Mouse (Mus musculus) kidney, adult 8-10 months (tissue): ENCODE measurements at regions not wholly inside any gene's neighbourhood (a gene's known extent, or its start where the extent isn't known, plus 50 kb on each side); places are given as distances from the start of the nearest gene placed in this dataset.

Experiments
- DNase-seq, 2 experiments: peaks; one replicate each; pipeline ENCODE4 v3.0.0; 2022

DNA sequence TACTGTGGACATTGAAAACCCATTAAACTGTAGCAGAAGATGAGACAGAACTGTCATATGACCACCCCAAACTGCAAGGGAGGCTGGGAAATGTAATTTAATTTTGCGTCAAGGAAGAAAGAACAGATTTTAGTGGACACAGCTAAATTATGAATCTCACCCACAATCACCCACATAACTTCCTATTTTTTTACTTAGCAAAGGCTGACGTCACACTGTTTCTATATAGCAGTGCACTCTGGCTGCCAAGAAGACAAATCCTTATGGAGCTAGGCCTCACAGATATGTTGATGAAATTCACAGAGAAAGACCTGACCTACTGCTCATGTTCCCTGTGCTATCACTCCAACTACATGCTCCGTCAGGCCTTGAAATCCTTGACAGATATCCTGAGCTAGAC is 118.5 kb upstream of the Lmo4 start:
- DNase-seq: no peak

GRCm38 (mm10) chr3:144319468-144320205 is 114.6 kb upstream of the Lmo4 start:
- no peak for DNase-seq

DNA sequence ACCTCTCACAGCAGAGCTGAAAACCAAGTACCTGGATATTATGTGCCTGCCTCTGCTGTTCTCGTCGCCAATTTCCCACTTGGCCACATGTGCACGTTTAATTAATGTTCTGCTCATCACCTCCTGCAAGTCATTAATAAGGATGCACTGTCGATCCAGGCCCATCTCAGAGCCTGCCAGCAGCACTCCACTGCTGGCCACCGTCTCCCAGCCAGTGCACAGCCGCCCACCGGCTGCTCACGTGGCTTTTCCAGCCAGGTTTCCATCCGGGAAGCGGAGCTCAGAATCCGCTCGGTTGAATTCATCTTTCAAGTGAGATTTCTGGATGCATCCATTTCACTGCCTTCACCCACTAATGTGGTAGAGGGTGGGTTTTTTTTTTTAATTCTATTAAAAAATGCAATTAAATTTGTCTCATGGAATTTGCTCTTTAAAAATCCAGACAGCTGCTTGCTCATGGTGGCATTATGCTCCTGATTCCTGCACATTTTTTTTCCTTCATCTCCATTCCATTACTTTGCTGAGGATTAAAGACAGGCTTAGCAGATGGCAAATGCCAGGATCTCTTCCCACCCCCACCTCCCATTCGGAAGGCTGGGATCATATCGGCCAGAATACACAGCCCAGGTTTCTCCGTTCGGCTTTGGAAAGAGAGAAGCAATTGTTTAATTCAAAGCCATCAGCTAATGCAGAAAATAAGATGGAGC is 113.9 kb upstream of the Lmo4 start:
- no peak for DNase-seq

- no peak for DNase-seq
These were observed 105.7 kb upstream of the Lmo4 start for GRCm38 (mm10) chr3:144310748-144311147.

DNA sequence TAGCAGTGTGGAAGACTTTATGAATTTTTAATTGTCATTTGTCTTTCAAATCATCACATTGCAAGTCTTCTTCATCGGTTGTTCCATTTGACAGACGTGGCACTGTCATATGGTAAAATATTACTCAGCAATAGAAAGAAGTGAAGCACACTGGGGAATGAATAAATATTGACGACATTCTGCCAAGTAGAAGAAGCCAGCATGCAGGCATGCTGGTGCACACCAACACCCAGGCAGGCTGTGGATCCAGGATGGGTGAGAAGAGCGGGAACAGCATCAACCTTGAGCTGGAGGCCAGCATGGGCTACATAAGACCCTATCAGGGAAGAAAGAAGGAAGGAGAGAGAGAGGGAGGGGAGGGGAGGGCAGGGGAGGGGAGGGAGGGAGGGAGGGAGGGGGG is 103.6 kb upstream of the Lmo4 start:
- no peak for DNase-seq

- no peak for DNase-seq
These were observed 102.5 kb upstream of the Lmo4 start for GRCm38 (mm10) chr3:144307557-144307956.

- no peak for DNase-seq
These were observed 100.4 kb upstream of the Lmo4 start for GRCm38 (mm10) chr3:144305456-144305855.

DNA sequence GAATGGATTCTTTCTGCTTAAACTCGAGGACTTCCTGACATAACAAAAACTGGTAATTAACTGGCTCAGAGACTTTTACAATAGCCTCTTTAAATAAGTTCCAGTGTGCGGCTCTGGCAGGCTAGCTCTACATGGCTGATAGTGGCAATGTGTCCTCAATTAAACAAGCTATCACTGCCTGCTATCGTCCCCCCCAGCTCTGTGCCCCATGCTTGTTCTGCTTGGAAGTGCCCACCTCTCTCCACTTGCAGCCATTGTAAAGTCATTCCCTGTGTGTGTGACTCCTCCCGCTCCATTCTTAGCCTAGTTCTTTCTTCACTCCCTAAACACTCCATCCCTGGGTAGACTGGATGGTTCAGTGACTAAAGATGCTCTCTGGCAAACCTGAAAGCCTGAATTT is 99.9 kb upstream of the Lmo4 start:
- no peak for DNase-seq

DNA sequence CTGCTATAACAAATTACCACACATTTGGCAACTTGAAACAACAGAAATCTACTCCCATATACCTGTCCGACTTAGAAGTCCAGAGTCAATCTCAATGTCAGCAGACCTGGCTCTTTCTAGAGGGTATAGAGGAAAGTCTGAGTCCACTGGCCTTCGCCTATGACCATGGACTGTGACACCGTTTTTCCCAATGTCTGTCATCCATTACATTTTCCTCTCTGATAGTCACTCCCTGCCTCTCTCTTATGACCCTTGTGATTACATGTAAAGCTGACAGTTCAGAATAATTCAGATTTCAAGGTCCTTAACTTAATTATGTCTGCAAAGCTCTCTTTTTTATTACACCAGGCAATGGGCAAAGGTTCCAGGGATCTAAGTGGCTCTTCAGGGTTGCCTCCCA is 97.6 kb upstream of the Lmo4 start:
- no peak for DNase-seq

DNA sequence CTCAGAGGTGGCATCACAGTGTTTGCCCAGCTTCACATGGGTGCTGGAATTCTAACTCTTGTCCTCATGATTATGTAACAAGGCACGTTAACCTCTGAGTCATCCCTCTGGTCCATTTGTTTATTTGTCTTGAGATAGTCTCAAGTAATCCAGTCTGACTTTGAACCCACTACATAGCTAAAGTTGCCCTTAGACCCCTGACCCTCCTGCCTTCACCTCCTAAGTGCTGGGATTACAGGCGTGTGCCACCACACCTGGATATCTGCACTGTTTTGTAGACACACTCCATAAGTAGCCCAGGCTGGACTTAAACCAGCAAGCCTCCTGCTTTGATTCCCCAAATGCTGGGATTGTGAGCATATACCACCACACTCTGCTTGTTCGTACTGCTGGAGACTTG is 96.0 kb upstream of the Lmo4 start:
- no peak for DNase-seq

DNA sequence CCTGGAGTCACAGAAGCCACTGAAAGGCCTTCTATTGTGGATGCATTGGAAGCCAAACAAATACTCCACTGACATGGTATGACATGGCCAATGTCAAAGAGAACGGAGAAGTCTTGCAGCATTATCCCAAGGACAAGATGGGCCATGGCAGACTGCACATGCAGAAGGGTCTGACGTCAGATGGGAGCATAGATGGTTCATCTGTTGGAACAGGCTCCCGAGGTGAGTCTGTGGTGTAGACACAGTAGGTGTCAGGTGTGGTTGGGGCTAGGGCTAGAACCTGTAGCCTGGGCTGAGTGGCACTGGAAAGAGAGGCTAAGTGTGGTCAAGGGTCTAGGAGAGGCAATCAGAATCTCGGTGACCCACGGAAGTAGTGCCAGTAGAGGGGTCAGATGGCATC is 94.2 kb upstream of the Lmo4 start:
- DNase-seq: no peak

DNA sequence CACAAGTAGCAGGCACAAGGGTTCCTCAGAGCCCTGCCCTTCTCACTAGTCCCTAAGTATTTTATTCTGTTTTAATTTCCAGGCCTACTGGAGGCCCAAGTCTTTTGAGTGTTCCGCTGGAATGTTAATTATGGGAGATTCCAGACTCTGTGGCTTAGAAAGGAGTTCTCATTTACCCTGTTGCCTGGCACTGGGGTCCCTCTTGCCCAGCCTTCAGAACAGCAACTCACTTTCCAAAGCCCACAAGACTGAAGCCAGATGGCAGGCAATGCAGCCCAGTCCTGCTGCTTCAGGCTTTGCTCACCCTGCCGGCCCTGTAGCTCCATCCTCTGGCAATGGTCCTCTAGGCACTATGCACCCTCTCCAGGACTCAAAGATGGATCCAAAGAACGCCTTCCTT is 84.5 kb upstream of the Lmo4 start:
- DNase-seq: no peak

DNA sequence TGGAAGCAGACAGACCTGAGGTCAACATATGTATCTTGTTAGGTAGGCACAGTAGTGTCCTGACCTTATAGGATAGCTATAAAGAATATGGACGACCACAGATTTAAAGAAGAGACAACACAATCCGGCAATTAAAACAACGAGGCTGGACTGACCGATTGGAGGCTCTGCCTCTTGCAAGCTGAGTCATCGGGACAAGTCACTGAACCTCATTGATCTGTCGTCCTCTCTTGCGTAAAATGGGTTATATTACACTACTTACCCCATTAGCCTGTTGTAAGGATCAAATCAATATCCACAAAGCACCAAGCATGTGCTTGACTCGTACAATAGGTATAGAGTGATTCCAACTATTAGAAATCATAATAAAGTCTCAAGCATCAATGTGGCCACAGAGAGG is 81.1 kb upstream of the Lmo4 start:
- DNase-seq: no peak

- DNase-seq: no peak
These were observed 79.3 kb upstream of the Lmo4 start for GRCm38 (mm10) chr3:144284326-144284725.

DNA sequence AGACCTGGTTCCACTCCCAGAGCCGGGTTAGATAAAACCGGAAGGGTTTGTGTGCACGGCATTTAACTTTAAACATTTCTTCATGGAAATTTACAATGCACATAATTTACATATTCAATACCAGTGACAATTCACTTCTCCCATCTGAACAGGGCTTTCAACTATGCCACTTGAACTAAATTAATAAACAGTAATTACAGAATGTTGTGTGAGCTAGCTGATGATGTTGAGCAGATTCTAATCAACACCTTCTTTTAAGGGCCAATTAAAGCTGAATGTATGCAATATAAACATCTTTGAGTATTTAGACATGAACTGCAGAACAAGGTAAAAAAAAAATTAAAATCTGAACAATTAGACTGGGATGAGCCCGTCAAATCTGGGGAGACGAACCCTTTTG is 68.1 kb upstream of the Lmo4 start:
- no peak for DNase-seq

- DNase-seq: no peak
These were observed 65.2 kb upstream of the Lmo4 start for GRCm38 (mm10) chr3:144270206-144270605.

GRCm38 (mm10) chr3:144264554-144264953 is 59.5 kb upstream of the Lmo4 start:
- no peak for DNase-seq

- no peak for DNase-seq
These were observed 55.9 kb upstream of the Lmo4 start for GRCm38 (mm10) chr3:144260886-144261285.

DNA sequence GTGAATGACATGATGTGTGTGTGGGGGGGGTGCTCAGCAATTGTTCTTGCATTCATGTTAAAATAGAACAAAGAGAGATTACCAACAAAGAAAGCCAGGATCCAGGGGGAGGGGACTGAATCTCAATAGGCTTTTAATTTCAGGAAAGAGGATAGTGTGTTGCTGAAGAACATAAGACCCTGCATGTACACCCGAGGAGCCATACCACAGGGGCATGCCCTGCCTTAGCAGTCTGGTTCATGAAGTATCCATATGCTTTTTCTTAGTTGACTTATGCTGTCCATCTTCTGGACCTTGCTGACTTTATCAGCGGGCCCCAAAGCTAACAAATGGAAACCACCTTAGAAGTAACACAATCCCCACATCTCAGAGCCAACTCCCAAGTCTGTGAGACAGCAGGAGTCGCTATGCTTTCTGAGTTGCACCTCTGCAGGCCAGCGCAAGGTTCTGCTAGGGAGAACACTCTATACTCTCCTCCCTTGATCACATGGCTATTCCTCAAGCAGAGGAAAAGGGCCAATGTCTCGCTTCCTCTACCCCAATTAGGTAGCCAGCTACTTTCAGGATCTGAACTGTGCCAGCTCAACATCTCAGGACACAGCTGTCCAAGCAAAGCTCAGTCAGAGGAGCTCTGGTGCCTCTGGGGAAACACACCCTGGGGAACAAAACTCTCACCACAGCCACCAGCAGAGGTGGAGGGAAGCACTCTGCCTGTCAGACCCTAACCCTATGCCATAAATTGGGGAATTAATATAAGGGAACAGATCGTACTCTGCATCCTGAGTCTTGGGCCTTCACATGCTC is 52.9 kb upstream of the Lmo4 start:
- no peak for DNase-seq

DNA sequence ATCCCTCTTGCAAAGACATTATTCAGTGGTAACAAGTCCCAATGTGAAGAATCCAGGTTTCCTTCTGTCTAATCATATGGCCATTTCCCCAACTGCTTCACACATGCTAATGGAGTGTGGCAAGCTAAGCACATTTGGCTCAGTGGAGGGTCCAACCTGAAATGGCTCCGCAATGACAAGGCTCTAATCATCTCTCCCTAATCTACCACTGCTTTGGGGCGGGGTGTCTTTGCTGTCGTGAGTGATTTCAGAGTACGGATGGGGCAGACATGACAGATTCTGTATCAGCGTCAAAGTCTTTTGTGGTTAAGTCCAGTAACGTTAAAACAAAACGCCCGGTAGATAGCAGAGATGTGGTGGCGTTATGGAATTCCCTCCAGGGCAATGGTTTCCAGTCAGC is 52.2 kb upstream of the Lmo4 start:
- no peak for DNase-seq

- no peak for DNase-seq
These were observed 50.9 kb upstream of the Lmo4 start for GRCm38 (mm10) chr3:144255596-144256550.
